Comparison of ENCODE assay signal across 8 mouse cellular contexts in genomic region chr19:41993484-41993883, GRCm38 (mm10). TPM values are rescaled to one million over a fixed set of nuclear protein-coding genes. Genes with fewer than 3 reads are reported as not detected.
DNase-seq lines count a peak whose midpoint lies in the region.

No protein-coding gene starts in this region.

- peak; percentile 41 to 67 for DNase-seq in urinary bladder, adult 18-20 months (ENCODE audit: low spot score in 2 of 2)
- no peak for DNase-seq in urinary bladder, adult 2 months (ENCODE audit: low spot score)
- DNase-seq in heart, adult 8-10 months (ENCODE audit: low spot score) = peak; percentile 75
- peak; percentile 55 to 80 for DNase-seq in layer of hippocampus, adult 8-10 months (ENCODE audit: low spot score in 2 of 2)
- DNase-seq in ovary, adult 18-20 months (ENCODE audit: low spot score) = peak; percentile 77
- DNase-seq in cerebellum, adult 9-11 months = no peak
- DNase-seq in thymus, postnatal 25 days = no peak
- no peak for DNase-seq in cerebellum, adult 11-12 months

RNA-seq across cellular contexts. Expression of gene Ubtd1, which starts 11.9 kb away (rescaled TPM):
- 33.2 and 39.2 TPM in 2 replicates for polyA plus RNA-seq in urinary bladder, adult 2 months (2012; rRNA removed)
- total RNA-seq in heart, adult 8-10 months (2022) = 10 to 100 TPM; 15.9 to 18.2 (median 16.5) TPM
- 10 to 100 TPM; 11.2 to 14.4 (median 13.2) TPM for total RNA-seq in layer of hippocampus, adult 8-10 months (2022)

RNA-seq across cellular contexts. Expression of gene Mms19, which starts 12.5 kb away (rescaled TPM):
- 56.3 and 60.4 TPM in 2 replicates for polyA plus RNA-seq in urinary bladder, adult 2 months (2012; rRNA removed)
- 10 to 100 TPM; 16.0 to 23.9 (median 20.6) TPM for total RNA-seq in heart, adult 8-10 months (2022)
- 10 to 100 TPM; 30.8 to 60.2 (median 39.4) TPM for total RNA-seq in layer of hippocampus, adult 8-10 months (2022)

RNA-seq across cellular contexts. Expression of gene Ankrd2, which starts 42.3 kb away (rescaled TPM):
- 0.10 TPM in 1 of 2 replicates, not detected in the other for polyA plus RNA-seq in urinary bladder, adult 2 months (2012; rRNA removed)
- under 1 TPM in 3 of 4 experiments, not detected in 1; 0.49 to 0.63 (median 0.53) TPM for total RNA-seq in heart, adult 8-10 months (2022)
- total RNA-seq in layer of hippocampus, adult 8-10 months (2022) = under 1 TPM in 2 of 4 experiments, not detected in 2; 0.30 to 0.47 TPM

RNA-seq across cellular contexts. Expression of gene Hoga1, which starts 51.9 kb away (rescaled TPM):
- polyA plus RNA-seq in urinary bladder, adult 2 months (2012; rRNA removed) = 2.4 and 2.7 TPM in 2 replicates
- 1 to 10 TPM in 3 of 4 experiments, under 1 TPM in 1; 0.92 to 2.5 (median 1.5) TPM for total RNA-seq in heart, adult 8-10 months (2022)
- total RNA-seq in layer of hippocampus, adult 8-10 months (2022) = 10 to 100 TPM in 1 of 4 experiments, 1 to 10 TPM in 3; 7.2 to 11.6 (median 8.9) TPM

RNA-seq across cellular contexts. Expression of gene 4933411K16Rik, which starts 58.6 kb away (rescaled TPM):
- 0.23 and 0.24 TPM in 2 replicates for polyA plus RNA-seq in urinary bladder, adult 2 months (2012; rRNA removed)
- under 1 TPM in 2 of 4 experiments, not detected in 2; 0.22 to 0.31 TPM for total RNA-seq in heart, adult 8-10 months (2022)
- total RNA-seq in layer of hippocampus, adult 8-10 months (2022) = 1 to 10 TPM; 1.7 to 2.7 (median 2.1) TPM

Comparison
In these comparisons a context has a peak if more than half of its experiments do, and no peak if none do; other contexts are left out.
1. DNase-seq: peak in urinary bladder, adult 18-20 months (2 of 2), heart, adult 8-10 months (single experiment), layer of hippocampus, adult 8-10 months (2 of 2) and ovary, adult 18-20 months (single experiment); none in urinary bladder, adult 2 months (single experiment), cerebellum, adult 9-11 months (single experiment), thymus, postnatal 25 days (single experiment) and cerebellum, adult 11-12 months (single experiment).